Mouse (Mus musculus) lung, embryonic 16.5 days (tissue): ENCODE data around the gene Sypl2. TPM values are rescaled to one million over a fixed set of nuclear protein-coding genes. Genes with fewer than 3 reads are reported as not detected.

Source experiments
- ATAC-seq: fragments of 200-750 bp; cut with Nextera tagmentation; 2 replicates; pipeline ENCODE4 v1.8.0; 2017; ENCODE audit warnings: low read depth, mild to moderate bottlenecking, moderate library complexity
- H3K27ac ChIP-seq: fragments of 300-500 bp; sonication (generic); 2 replicates; pipeline ENCODE4 v1.5.1; 2014; ENCODE audit warnings: mild to moderate bottlenecking, control low read depth, low read length
- H3K27me3 ChIP-seq: fragments of 300-500 bp; sonication (generic); 2 replicates; pipeline ENCODE4 v1.6.1; 2014; ENCODE audit warnings: low read depth, low read length, mixed read lengths; ENCODE audit not compliant: control insufficient read depth, insufficient read depth
- H3K36me3 ChIP-seq: fragments of 300-500 bp; sonication (generic); 2 replicates; pipeline ENCODE4 v1.6.1; 2014; ENCODE audit warnings: low read length; ENCODE audit not compliant: control insufficient read depth, insufficient read depth
- H3K4me1 ChIP-seq: fragments of 300-500 bp; sonication (generic); replicated peaks from 2 replicates; pipeline ENCODE4 v1.6.1; 2014; ENCODE audit warnings: low read length, mixed read lengths; ENCODE audit not compliant: control insufficient read depth, insufficient read depth
- H3K4me2 ChIP-seq: fragments of 300-500 bp; sonication (generic); 2 replicates; pipeline ENCODE4 v1.6.1; 2014; ENCODE audit warnings: low read depth, low read length, control low read depth
- H3K4me3 ChIP-seq: fragments of 300-500 bp; sonication (generic); 2 replicates; pipeline ENCODE4 v1.5.1; 2014; ENCODE audit warnings: mild to moderate bottlenecking, low read length, control low read depth
- H3K9ac ChIP-seq: fragments of 300-500 bp; sonication (generic); 2 replicates; pipeline ENCODE4 v1.6.1; 2014; ENCODE audit warnings: low read length, control low read depth
- H3K9me3 ChIP-seq: fragments of 300-500 bp; sonication (generic); 2 replicates; pipeline ENCODE4 v1.6.1; 2016; ENCODE audit warnings: low read length; ENCODE audit not compliant: control insufficient read depth
- WGBS: fragments of 180-500 bp; shearing (Covaris S2); extraction: QIAGEN DNeasy Blood & Tissue Kit; methylation state at CpG from one replicate; pipeline ENCODE4 v1.1.7; 2014; 5-methylcytosine and 5-hydroxymethylcytosine counted together
- polyA plus RNA-seq: library from polyadenylated mRNA; unstranded; fragments of >200 nt; fragmentation: Nextera tagmentation; extraction: Ambion mirVana; gene quantifications from 2 replicates; pipeline ENCODE4 v1.2.1, GENCODE M21; 2015

The Sypl2 gene
- polyA plus RNA-seq, 1 experiment from 2014 or later = 0.46 TPM

- Histone ChIP-seq H3K4me2 (peak overlapping the region; percentile 72), H3K27me3 (no peaks in the 10 kb centered on the region), H3K27ac (no peak overlapping the region), H3K9me3 (no peaks in the 10 kb centered on the region), H3K9ac (peak overlapping the region; percentile 80), H3K36me3 (peaks cover 4% of the 10 kb centered on the region; the same call in 1 of the 2 replicates), H3K4me3 (peak overlapping the region; percentile 71), H3K4me1 (peaks cover 27% of the 10 kb centered on the region)
- no peak for ATAC-seq
- WGBS = 69% methylated on average over 3 of the region's 3 CpGs
Observed at GRCm38 (mm10) chr3:108209001-108209400, 17.4 kb downstream of the Sypl2 start.

- Histone ChIP-seq H3K9me3 (no peaks in the 10 kb centered on the region), H3K27me3 (no peaks in the 10 kb centered on the region), H3K9ac (peak overlapping the region; percentile 31; the same call in 1 of the 2 replicates), H3K36me3 (peaks cover 4% of the 10 kb centered on the region), H3K4me1 (peaks cover 31% of the 10 kb centered on the region), H3K4me3 (no peak overlapping the region), H3K4me2 (peak overlapping the region; percentile 10; the same call in 1 of the 2 replicates), H3K27ac (no peak overlapping the region)
- no peak; the same call in 1 of the 2 replicates for ATAC-seq
- 69% methylated on average over 15 of the region's 15 CpGs for WGBS
Observed at GRCm38 (mm10) chr3:108206731-108207375, 19.6 kb downstream of the Sypl2 start.

- H3K4me2 ChIP-seq = no peak overlapping the region
- no peak overlapping the region for H3K27ac ChIP-seq
- H3K36me3 ChIP-seq = peaks cover 6% of the 10 kb centered on the region
- no peak overlapping the region for H3K9ac ChIP-seq
- no peak for ATAC-seq
- peaks cover 36% of the 10 kb centered on the region for H3K4me1 ChIP-seq
- no peak overlapping the region for H3K4me3 ChIP-seq
- no peaks in the 10 kb centered on the region for H3K9me3 ChIP-seq
- no peaks in the 10 kb centered on the region for H3K27me3 ChIP-seq
- WGBS = 83% methylated on average over 8 of the region's 8 CpGs
Observed at GRCm38 (mm10) chr3:108205601-108206000, 20.8 kb downstream of the Sypl2 start.

- Histone ChIP-seq H3K9me3 (no peaks in the 10 kb centered on the region), H3K36me3 (peaks cover 6% of the 10 kb centered on the region)
Observed at GRCm38 (mm10) chr3:108204470-108204869, 22.0 kb downstream of the Sypl2 start.

GRCm38 (mm10) chr3:108203621-108204325, 22.7 kb downstream of the Sypl2 start:
- Histone ChIP-seq H3K4me1 (peaks cover 32% of the 10 kb centered on the region), H3K4me3 (no peak overlapping the region), H3K9me3 (no peaks in the 10 kb centered on the region), H3K36me3 (peaks cover 6% of the 10 kb centered on the region), H3K27me3 (no peaks in the 10 kb centered on the region), H3K9ac (no peak overlapping the region), H3K27ac (no peak overlapping the region), H3K4me2 (no peak overlapping the region)
- 65% methylated on average over 11 of the region's 11 CpGs for WGBS
- ATAC-seq = no peak

More at GRCm38 (mm10) chr3:108204470-108204869, 22.0 kb downstream of the Sypl2 start:
- no peak overlapping the region for H3K9ac ChIP-seq
- WGBS = 69% methylated on average over 11 of the region's 11 CpGs
- H3K4me1 ChIP-seq = peaks cover 38% of the 10 kb centered on the region
- ATAC-seq = no peak
- H3K4me3 ChIP-seq = no peak overlapping the region
- no peaks in the 10 kb centered on the region for H3K27me3 ChIP-seq
- no peak overlapping the region for H3K27ac ChIP-seq
- H3K4me2 ChIP-seq = no peak overlapping the region

GRCm38 (mm10) chr3:108203212-108203611, 23.2 kb downstream of the Sypl2 start:
- Histone ChIP-seq H3K27ac (peak overlapping the region; percentile 53), H3K9me3 (no peaks in the 10 kb centered on the region), H3K4me2 (no peak overlapping the region), H3K36me3 (peaks cover 6% of the 10 kb centered on the region), H3K27me3 (no peaks in the 10 kb centered on the region), H3K9ac (no peak overlapping the region), H3K4me1 (peaks cover 27% of the 10 kb centered on the region), H3K4me3 (no peak overlapping the region)
- 82% methylated on average over 13 of the region's 13 CpGs for WGBS
- no peak for ATAC-seq

- Histone ChIP-seq H3K4me1 (peaks cover 25% of the 10 kb centered on the region), H3K4me2 (no peak overlapping the region), H3K4me3 (no peak overlapping the region), H3K9ac (no peak overlapping the region), H3K27me3 (no peaks in the 10 kb centered on the region), H3K27ac (peak overlapping the region; percentile 53), H3K36me3 (peaks cover 6% of the 10 kb centered on the region), H3K9me3 (no peaks in the 10 kb centered on the region)
- ATAC-seq = no peak
Observed at GRCm38 (mm10) chr3:108202506-108202905, 23.9 kb downstream of the Sypl2 start.

GRCm38 (mm10) chr3:108200329-108201323, 25.8 kb downstream of the Sypl2 start, which contains the start of gene Cyb561d1:
Cyb561d1 (minus strand) TSS chr3:108201212.
- Histone ChIP-seq H3K4me1 (peaks cover 25% of the 10 kb centered on the region), H3K4me3 (peak within 1 kb of the TSS; percentile 68), H3K9ac (peak within 1 kb of the TSS; percentile 69), H3K9me3 (no peaks in the 10 kb centered on the region), H3K4me2 (peak within 1 kb of the TSS; percentile 62), H3K36me3 (peaks cover 2% of the 10 kb centered on the region), H3K27me3 (no peaks in the 10 kb centered on the region), H3K27ac (peak within 1 kb of the TSS; percentile 87)
- whole genome bisulfite sequencing = 2% methylated on average over 44 of the region's 44 CpGs
- peak; percentile 95 for ATAC-seq
